Mouse (Mus musculus): ENCODE measurements around the gene Trpm5.

Trpm5 gene

GRCm38 (mm10) chr7:143040561-143040960 lies 53.9 kb downstream of the Trpm5 start:
- no peak for DNase-seq (ENCODE audit: low read depth, low spot score)

- DNase-seq (ENCODE audit: low read depth, low spot score), result peak; percentile 33
Measured at GRCm38 (mm10) chr7:143038174-143038931, 56.1 kb downstream of the Trpm5 start.

GRCm38 (mm10) chr7:143037306-143037705 lies 57.1 kb downstream of the Trpm5 start:
- no peak for DNase-seq (ENCODE audit: low read depth, low spot score)

- no peak for DNase-seq (ENCODE audit: low read depth, low spot score)
Measured at GRCm38 (mm10) chr7:143036787-143037186, 57.7 kb downstream of the Trpm5 start.

- no peak for DNase-seq (ENCODE audit: low read depth, low spot score)
Measured at GRCm38 (mm10) chr7:143034519-143035450, 59.7 kb downstream of the Trpm5 start.

- DNase-seq (ENCODE audit: low read depth, low spot score), result no peak
Measured at GRCm38 (mm10) chr7:143034112-143034511, 60.3 kb downstream of the Trpm5 start.

- DNase-seq (ENCODE audit: low read depth, low spot score), result no peak
Measured at GRCm38 (mm10) chr7:143033581-143033980, 60.9 kb downstream of the Trpm5 start.

- DNase-seq (ENCODE audit: low read depth, low spot score), result no peak
Measured at GRCm38 (mm10) chr7:143031816-143032215, 62.6 kb downstream of the Trpm5 start.

- DNase-seq (ENCODE audit: low read depth, low spot score), result no peak
Measured at GRCm38 (mm10) chr7:143027196-143027595, 67.2 kb downstream of the Trpm5 start.

- no peak for DNase-seq (ENCODE audit: low read depth, low spot score)
Measured at GRCm38 (mm10) chr7:143025496-143025895, 68.9 kb downstream of the Trpm5 start.

GRCm38 (mm10) chr7:143024293-143024692 lies 70.1 kb downstream of the Trpm5 start:
- DNase-seq (ENCODE audit: low read depth, low spot score), result no peak

GRCm38 (mm10) chr7:143023499-143023898 lies 70.9 kb downstream of the Trpm5 start:
- DNase-seq (ENCODE audit: low read depth, low spot score), result no peak

- peak; percentile 55 for DNase-seq (ENCODE audit: low read depth, low spot score)
Measured at GRCm38 (mm10) chr7:143021356-143022164, 72.9 kb downstream of the Trpm5 start.

- DNase-seq (ENCODE audit: low read depth, low spot score), result no peak
Measured at GRCm38 (mm10) chr7:143020764-143021163, 73.7 kb downstream of the Trpm5 start.

GRCm38 (mm10) chr7:143020040-143020439 lies 74.4 kb downstream of the Trpm5 start:
- no peak for DNase-seq (ENCODE audit: low read depth, low spot score)
